Mouse (Mus musculus) layer of hippocampus, adult 9-11 months (tissue): Measurements from ENCODE around the gene Rnf144a.
A peak's percentile ranks its signal among the peaks of the same experiment; 100 is the strongest.
"Not testable (repeated sequence)": the region's sequence is repeated elsewhere in the genome, so short reads cannot be mapped to it uniquely, and the experiment has no call there.

ENCODE experiments used
- DNase-seq: peaks from one replicate; pipeline ENCODE4 v3.0.0; 2022

Gene Rnf144a

DNA sequence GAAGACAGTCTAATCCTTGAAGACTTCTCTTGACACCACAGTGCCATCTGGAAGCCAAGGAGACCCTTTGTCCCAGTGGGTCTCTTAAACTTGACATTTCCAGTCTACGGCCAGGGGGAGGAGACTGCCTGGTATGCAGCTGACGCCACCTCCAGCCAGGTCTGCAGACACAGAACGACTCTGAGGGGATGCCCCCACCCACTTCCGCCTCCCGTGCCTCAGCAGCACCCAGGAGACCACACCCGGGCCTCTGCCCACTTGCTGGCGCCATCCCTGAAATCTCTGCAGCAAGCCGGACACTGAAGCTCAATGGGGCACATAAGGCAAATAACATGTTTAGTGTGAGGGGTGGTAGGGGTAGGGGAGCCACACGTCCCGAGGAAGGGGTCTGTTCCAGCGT lies 104.8 kb downstream of the Rnf144a start:
- no peak for DNase-seq

DNA sequence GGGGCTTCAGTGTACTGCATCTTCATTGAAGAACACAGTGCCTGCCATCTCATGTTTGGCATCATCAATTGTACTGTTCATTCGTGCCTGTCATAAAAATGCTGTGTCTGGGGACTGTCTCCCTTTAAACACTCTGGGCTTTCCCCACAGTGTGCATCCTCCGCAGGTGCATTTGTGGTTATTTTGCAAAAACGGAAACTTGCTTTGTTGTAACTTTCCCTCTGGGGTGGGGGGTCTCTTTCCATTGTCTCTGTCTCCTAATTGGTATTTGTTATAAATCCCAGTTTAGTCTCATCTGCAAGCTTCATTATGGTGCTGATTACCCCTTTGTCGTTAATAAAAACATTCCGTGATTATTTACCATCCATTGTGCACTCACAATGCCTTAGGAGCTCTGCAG lies 112.2 kb downstream of the Rnf144a start:
- DNase-seq, result no peak

DNA sequence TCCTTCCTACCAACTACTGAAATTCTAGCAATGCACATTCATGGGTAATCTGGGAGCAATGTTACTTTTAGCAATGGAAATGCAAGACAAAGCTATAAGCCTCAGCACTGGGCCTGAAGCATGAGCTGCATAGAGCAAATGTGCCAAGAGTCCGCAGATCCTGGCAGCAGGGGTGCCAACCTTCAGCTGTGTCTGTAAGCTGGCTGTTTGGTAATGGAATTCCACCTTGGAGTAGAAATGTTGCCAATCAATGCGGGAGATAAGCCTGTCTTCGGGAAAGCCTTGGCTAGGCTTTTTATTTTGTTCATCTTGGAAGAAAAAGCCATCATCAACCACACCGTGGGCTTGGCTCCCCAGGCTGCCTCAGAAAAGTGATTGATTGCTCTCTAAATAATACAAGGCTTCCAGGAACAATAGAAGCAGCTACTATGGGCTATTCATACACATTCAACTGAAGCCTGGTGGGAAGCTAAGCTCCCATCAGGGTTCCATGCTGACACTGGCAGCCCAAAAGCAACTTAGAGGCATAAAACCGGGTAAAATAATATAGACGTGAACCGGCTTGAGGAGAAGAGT lies 115.5 kb downstream of the Rnf144a start:
- DNase-seq, result no peak

GRCm38 (mm10) chr12:26295995-26296394 lies 119.1 kb downstream of the Rnf144a start:
- DNase-seq, result not testable (repeated sequence)

DNA sequence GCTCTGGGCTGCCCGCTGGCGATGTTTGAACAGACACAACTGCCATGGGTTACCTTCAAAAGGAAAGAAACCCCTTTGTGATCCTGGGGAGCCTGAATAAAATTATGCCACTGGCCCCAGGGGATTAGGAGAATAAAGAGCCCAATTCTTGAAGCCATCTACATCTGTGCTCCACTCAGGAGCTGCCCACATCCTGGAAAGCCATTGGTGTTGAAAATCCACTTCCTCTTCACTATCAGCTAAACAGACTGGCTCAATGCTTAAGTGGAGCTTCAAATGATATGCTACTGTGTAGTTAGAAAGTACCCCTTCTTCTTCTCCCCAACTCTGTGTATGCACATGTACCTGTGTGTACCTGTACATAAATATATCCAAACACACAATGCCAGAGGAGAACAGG lies 125.9 kb downstream of the Rnf144a start:
- no peak for DNase-seq

- no peak for DNase-seq
These were observed 126.7 kb downstream of the Rnf144a start for GRCm38 (mm10) chr12:26288347-26288746.

DNA sequence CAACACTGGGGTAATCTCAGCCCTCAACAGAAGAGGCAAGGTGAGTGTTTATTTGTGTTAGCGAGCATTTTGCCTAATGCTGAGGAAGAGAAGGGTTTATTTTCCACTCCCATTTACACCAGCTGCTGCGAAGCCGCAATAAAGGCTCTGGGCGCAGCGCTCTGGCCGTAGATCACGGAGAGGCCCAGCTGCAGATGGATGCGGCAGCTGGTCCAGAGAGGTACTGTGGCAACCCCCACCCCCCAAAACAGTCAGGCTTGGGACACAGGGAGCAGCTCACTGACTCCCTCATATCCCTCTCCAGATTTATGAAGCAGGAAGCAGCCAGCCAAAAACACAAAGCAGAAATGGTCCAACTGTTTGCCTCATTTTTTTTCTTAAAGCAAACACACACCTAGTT lies 129.1 kb downstream of the Rnf144a start:
- DNase-seq, result no peak

DNA sequence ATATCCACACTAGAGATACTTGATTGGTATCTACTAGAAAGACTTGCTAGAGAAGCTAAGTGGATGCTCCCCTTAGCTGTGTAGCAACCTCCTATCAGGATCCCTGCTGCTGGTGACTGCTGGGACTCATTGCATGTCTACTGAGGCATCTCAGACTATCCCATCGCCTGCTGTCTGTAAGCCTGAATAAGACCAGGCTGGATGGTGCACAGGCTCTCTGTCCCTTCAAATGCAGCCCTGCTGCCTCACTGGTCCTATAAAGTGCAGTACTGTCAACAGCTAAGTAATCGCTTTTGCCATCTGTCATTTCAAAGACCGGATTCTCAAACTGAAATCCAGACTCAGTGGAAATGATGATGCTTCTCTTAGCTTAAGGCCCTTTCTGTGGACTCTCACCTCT lies 129.6 kb downstream of the Rnf144a start:
- DNase-seq, result no peak

- DNase-seq, result no peak
These were observed 134.2 kb downstream of the Rnf144a start for GRCm38 (mm10) chr12:26280719-26281480.

DNA sequence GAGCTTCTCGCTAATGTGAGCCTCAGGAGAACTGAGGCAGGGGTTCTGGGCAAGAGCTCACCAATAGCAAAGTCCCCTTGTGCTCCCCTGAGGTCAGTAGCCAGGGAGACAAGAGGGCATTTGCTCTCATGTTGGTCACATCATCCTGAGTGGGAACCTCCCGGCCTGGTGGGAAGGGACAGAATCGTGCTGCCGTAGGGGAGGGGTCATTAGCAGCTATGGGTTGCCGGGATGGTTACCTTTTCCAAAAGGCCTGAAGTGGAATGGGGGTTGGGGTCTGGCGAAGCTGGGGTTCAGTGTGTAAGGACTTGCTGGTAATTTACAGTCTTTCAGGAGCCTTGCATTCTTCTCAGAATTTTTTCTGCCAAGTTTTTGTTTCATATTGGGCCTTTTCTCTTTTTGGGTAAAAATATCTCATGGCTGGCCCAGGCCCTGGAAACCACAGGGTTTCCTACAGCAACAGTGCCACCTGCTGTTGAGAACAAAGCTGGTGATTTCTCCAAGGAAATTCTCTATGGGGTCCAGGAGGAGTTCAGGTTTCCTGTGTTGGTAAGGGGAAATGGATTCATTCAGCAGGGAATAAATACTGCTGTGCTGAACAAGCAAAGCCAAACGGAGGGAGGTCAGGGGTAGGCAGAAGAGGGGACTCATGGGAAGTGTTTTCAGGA lies 137.9 kb downstream of the Rnf144a start:
- peak; percentile 29 for DNase-seq

DNA sequence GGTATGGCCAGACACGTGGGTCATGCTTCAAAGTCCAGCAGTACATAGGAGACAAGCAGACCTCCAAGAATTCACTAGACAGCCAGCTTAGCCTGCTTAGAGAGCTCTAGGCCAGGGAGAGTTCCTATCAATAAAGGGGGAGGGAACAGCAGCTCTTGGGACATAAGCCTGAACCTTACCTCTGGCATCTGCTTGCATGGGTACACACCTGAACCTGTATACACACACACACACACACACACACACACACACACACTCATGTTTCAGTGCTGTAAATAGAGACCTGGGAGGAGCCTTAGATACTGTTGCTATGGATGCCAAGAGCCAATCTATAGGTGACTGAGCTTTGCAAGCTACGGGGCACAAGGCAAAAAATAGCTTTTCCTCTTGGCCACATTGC lies 138.5 kb downstream of the Rnf144a start:
- DNase-seq, result no peak
